Mouse (Mus musculus) neutrophil, adult 5-6 weeks (primary cell): ENCODE data around the gene Gipc3. TPM values are rescaled to one million over a fixed set of nuclear protein-coding genes. Genes with fewer than 3 reads are reported as not detected.

Source experiments
- ATAC-seq: fragments of 151-379, 151-347 bp; 2 replicates; pipeline ENCODE4 v1.8.0; 2017; ENCODE audit warnings: mild to moderate bottlenecking, moderate TSS enrichment; ENCODE audit not compliant: insufficient number of reproducible peaks, poor library complexity, low FRiP score, severe bottlenecking; ENCODE audit errors: extremely low read depth
- total RNA-seq: library from RNA; stranded (forward); fragments of 200-1000 nt; gene quantifications from 2 replicates; pipeline ENCODE4 v1.2.3, GENCODE M21; 2017

Gene Gipc3
- 0.25 TPM in 1 of 2 replicates, not detected in the other for total RNA-seq

DNA sequence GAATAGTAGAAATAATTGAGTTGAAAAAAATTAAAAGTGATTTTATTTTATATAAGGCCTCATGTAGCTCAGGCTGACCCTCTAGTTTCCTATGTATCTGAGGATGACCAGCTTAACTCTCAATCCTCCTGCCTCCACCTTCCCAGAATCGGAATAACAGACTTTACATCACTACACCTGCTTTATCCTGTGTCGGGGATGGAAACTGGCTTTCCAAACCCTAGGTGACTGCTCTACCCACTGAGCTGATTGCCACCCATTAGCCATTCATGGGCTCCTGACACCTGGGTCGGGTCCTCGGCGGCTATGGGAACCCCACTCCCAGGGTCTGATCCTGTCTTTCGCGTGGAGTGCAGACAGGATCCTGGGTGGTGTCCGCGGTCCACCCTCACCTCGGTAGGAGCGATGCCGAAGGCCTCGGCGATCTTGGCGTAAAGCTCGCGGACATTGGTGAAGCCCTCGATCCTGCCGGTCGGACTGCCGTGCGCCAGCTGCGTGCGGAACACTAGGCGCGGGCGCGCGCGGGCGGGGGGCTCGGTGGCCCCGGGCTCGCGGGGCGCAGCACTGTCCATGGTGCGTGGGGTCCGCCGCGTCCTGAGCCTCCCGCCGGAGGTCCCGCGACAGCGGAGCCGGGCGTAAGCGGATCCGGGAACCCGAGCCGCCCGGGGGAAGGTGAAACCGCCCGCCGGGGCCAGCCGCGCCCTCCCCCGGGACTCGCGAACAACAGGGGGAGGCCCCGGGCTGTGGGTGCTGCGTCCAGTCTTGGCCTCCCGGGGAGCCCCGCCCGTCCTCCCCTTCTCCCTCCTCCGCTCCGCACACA is at the start of gene Gipc3:
Gene Gipc3, minus strand, starts transcription at position 581 of the 820 bp plus-strand sequence.
- no peak for ATAC-seq

- ATAC-seq: no peak
Measured at GRCm38 (mm10) chr10:81392781-81393185, 49.7 kb upstream of the Gipc3 start, which contains the start of gene Smim24. Gene Smim24 (plus strand): TSS chr10:81393051.

GRCm38 (mm10) chr10:81392270-81392669 is 49.2 kb upstream of the Gipc3 start:
- ATAC-seq: no peak

- no peak for ATAC-seq
Measured at GRCm38 (mm10) chr10:81390678-81390965, 47.6 kb upstream of the Gipc3 start.

DNA sequence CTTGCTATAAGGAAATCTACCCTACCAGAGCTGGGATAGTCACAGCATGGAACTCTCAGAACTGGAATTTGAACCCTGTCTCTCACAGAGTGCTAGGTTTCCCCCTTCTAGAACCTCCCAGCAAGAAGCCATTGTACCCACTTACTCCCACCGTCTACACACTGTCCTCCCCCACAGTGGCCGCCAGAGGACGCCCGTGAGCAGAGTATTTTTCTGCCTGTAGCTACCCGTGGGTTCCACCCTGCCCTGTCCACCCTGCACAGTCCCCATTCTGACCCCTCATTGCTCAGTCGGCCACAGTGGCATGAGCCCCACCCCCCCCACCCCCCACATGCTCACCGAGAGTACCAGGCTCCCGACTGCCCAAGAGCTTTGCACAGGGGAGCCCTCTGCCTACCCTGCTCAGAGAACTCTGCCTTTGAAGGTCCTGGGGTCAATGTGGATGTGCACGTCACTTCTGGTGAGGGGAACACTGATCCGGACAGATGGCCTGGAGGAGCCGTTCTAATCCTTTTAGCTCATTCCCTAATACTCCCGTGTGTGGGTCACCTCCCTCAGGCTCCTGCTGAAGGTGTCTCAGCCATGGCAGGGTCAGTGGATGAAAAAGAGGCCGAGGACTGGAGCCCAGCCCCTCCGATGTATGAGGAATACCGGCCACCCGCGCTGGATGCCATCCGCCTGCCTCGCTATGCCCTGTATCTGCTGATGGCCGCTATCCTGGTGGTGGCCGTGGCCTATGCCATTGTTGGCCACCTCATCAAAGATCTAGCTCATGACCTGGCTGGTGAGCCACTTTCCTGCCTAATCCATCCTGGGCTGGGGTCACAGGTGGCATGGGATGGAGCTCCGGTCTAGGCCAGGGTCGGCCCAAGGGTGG is 47.0 kb upstream of the Gipc3 start:
- ATAC-seq: peak; percentile 70

GRCm38 (mm10) chr10:81389373-81389772 is 46.3 kb upstream of the Gipc3 start:
- ATAC-seq: no peak

DNA sequence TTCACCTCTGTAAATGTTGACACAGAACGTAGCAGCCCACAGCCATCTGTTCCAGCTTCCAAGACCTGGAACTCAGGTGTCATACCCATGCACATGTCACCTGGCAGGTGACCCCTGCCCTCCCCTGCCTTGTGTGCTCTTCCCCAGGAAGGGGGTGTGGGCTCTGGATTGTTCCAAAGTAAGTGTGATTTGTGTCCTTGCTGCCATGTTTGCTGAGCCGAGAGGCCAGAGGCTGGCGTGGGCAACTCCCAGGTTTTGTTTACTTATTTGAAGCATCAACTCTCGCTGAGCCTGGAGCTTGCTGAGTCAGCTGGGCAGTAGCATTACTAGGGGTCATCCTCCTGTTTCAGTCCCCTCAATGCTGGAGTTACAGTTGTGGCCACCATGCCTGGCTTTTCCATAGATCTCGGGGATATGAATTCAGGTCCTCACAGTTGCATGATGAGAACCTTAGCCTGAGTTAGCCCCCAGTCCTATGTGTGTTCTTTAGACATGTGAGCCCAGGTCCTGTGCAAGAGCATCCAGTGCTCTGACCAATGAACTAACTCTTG is 45.5 kb upstream of the Gipc3 start, which contains the start of gene Gm48552:
Gene Gm48552, plus strand, starts transcription at position 501 of the 551 bp plus-strand sequence.
- no peak for ATAC-seq

- ATAC-seq: no peak
Measured at GRCm38 (mm10) chr10:81387716-81388115, 44.6 kb upstream of the Gipc3 start.

- ATAC-seq: no peak
Measured at GRCm38 (mm10) chr10:81385603-81386306, 42.7 kb upstream of the Gipc3 start.

DNA sequence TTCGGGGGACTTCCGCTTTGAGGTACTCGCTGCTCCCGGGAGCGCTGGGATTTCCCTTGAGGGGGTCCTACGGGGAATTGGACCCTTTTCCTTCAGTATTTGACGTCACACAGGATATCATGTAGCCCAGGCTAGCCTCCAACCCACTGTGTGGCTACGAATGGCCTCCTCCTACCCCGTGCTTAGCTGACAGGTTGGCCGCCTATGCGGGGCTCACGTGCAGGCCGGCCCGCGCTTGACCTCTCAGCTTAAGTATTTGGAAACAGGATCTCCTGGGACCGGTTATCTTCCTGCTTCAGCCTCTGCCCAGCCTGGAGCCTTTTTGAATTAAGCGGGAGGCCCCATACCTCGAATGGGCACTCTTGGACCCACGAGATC is 41.5 kb upstream of the Gipc3 start:
- ATAC-seq: no peak

DNA sequence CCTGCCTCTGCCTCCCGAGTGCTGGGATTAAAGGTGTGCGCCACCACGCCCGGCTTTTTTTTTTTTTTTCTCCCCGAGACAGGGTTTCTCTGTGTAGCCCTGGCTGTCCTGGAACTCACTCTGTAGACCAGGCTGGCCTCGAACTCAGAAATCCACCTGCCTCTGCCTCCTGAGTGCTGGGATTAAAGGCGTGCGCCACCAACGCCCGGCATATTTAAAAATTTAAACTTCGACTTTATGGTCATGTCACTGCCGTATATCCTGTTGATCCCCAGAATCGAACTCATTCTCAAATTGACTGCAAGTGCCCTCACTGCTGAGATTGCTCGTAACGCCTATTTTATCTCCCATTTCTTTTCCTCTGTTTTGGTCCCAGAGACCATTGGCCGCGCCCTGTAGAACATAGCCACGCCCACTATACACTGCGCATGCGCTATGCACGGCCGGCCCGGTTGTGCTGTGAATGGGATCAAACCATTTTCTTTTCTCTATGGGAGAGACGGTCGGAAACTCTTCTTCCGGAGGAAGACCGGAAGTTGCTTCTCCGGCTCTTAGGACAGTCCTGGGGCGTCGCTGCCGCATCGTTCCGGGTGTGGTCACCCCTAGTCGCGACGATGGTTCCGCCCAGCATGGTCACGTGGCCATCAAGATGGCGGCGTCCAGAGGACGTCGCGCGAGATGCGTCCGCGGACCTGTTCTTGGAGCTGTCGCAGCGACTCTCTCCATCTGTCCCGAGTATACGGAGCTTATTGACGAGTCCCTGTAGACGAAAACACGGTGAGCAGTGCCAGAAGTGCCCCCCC is 40.9 kb upstream of the Gipc3 start, which contains the start of the genes Dohh and Gm48551:
Gene Dohh, plus strand, starts transcription at position 627 of the 803 bp plus-strand sequence.
Gene Gm48551, plus strand, starts transcription at position 665 of the 803 bp plus-strand sequence.
- ATAC-seq: peak; percentile 95

GRCm38 (mm10) chr10:81382039-81382438 is 39.0 kb upstream of the Gipc3 start:
- ATAC-seq: no peak

- no peak for ATAC-seq
Measured at GRCm38 (mm10) chr10:81379809-81380378, 36.8 kb upstream of the Gipc3 start.

DNA sequence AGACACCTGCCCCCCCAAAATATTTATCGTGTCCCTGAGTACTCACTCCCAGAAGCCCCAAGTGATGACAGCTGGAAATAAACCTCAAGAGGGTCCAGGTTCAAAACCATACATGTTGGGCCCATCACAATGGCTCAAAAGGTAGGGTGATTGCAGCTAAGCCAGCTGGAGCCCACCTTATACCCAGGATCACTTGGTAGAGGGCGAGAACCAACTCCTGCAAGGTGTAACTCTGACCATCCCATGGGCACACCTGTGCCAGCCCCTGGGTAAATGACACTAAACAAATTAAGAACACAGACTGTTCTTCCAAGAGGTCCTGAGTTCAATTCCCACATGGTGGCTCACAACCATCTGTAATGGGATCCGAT is 36.1 kb upstream of the Gipc3 start:
- ATAC-seq: no peak

DNA sequence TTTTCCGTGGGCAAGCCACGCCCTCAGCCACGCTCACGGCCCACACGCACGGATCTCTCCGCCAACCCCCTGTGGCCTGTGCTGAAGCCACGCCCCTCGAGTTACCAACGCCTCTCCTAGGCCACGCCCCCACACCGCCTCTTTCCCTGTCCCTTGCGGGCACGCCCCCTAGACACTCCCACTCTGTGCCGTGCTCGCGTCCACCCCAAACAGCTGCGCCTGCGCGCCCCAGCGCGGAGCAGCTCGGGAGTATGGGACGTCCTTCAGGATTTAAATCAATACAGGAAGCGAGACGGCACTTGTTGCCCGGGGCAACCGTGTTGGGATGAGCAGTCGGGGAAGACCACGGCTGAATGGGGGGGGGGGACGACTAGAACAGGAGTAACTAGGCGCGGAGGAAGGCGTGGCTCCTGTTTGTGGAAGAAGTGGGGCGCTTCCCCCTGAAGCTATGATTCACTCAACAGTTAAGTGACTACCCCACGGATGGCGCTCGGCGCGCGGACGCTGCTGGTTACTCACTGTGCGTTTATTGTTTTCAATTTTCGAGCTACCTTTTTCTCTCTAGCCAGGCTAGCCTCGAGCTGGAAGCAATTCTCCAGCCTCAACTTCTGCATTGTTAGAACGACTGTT is 35.6 kb upstream of the Gipc3 start:
- peak; percentile 94 for ATAC-seq

DNA sequence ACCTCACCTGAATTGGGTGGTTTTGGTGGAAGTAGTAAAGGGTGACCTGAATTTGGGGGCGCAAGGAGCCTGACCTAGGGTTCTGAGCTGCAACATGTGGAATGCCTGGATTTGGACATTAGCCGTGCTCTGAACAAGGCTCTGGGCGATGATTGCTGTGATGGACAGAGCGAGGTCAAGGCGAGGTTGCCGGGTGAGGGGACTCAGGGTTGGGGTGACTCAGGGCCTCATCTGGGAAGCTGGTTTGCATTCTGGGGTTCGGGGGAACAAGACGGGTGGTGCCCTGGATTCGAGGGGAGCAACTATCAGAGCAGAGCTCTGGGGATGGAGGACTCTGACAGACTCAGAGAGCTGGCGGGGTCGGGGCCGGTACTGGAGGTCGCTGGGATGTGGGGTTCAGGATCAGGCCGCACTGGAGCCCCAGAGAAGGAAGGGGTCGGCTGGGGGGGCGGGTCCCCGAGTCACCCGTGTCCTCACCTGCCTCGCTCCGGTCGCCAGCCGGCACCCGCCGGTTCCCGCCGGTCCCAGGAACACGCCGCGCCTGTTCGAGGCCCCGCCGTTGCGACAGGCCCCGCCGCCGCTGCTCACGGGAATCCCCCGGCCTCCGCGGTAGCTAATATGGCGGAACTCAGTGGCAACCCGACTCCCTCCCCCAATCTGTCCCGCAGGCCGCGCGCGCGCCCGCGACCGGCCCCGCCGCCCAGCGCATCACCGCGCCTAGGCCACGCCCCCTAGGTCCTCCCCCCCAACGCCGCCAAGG is 34.9 kb upstream of the Gipc3 start, which contains the start of gene Fzr1:
Gene Fzr1, minus strand, starts transcription at position 724 of the 760 bp plus-strand sequence.
- no peak for ATAC-seq

DNA sequence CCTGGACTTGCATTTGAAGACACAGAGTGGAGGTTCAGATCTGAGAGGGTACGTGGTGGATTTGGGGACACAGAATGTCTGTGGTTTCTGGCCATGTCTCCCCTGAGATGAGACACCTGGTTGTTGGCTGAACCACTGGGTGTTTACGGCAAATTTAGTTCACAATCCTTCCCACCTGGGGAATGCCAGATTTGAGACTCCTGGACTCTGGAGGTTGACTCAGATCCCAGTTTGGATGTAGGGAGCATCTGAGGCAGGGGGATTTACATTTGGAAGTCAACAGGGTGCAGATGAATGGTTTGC is 34.2 kb upstream of the Gipc3 start:
- ATAC-seq: no peak
